Mouse (Mus musculus): ENCODE results near the gene Arl5a. TPM values are rescaled to one million over a fixed set of nuclear protein-coding genes. Genes with fewer than 3 reads are reported as not detected.
A peak's percentile ranks its signal among the peaks of the same experiment; 100 is the strongest.

The Arl5a gene
- total and polyA plus RNA-seq, 3 experiments: 12.7 to 36.8 (median 14.4) TPM

DNA sequence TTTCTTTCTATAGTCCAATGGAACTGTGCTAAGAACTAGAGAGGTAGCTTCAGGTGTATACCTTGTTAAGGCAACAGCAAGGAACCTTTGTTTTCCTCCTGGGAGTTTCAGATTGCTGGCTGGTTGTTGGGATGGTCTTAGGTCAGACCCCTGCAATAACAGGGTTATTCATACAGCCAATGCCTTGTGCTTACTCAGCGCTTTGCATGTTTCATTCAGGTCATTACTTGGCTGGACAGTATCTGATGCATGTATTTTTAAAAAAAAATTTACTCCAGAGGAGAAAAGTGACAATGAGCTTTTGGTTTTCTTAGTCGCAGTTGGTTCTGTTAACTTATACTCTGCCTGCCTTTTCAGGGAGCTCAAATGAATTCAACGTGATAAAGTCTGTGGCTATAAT is 2.7 kb upstream of the Arl5a start:
- TF ChIP-seq EP300 (IDR thresholded peaks at IDR 0.05; ENCODE audit: low read depth in 1 of 2, low read length in 2 of 2) (no peak), MAFK (IDR thresholded peaks at IDR 0.05; ENCODE audit: borderline replicate concordance, low read depth, low read length) (peak; percentile 53; the same call in 1 of the 2 replicates)
- DNase-seq (ENCODE audit: low read depth, low spot score): no peak
- Histone ChIP-seq H3K36me3 (ENCODE audit: control insufficient read depth in 1 of 2, insufficient read depth in 2 of 2, low read length in 2 of 2) (peaks cover 0 to 8% of the 10 kb centered on the region in 2 experiments; a peak in 2 of 4 replicates), H3K79me2 (ENCODE audit: control insufficient read depth, insufficient read depth, low read length, poor library complexity) (peaks cover 22% of the 10 kb centered on the region), H3K4me1 (ENCODE audit: control insufficient read depth in 1 of 2, insufficient read depth in 2 of 2, low read length in 2 of 2) (peaks cover 0 to 4% of the 10 kb centered on the region in 2 experiments; a peak in 3 of 4 replicates), H3K27ac (ENCODE audit: control insufficient read depth, low read depth, low read length) (no peak overlapping the region), H3K9me3 (replicated peaks; ENCODE audit: insufficient read depth, low read length) (no peaks in the 10 kb centered on the region), H3K4me3 (ENCODE audit: control insufficient read depth in 1 of 2, insufficient read depth in 1 of 2, low read depth in 2 of 2, low read length in 2 of 2) (no peak overlapping the region), H3K9ac (ENCODE audit: control insufficient read depth, low read depth, low read length, poor library complexity, severe bottlenecking) (no peak overlapping the region), H3K27me3 (ENCODE audit: control insufficient read depth in 1 of 2, insufficient read depth in 2 of 2, low read length in 2 of 2) (peaks cover 0 to 4% of the 10 kb centered on the region in 2 experiments; a peak in 2 of 4 replicates)

DNA sequence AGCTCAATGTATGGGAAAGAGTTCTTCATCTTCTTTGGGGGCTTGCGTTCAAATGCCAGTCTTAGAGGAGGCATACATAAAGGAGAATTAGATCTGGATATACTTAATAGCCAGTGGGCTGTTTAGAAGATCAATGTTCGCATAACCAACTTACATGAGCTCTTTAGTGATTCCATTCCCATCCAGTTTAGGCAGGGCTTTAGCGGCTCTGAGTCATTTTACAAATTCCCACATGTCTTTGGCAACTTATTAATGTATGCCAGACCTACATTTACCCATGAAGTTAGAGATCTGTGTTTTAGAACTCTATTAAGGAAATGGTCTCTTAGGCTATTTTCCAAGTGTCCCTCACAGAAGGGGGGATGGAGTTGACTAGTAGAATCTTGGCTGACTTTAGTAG is 1.3 kb upstream of the Arl5a start:
- Histone ChIP-seq H3K9ac (ENCODE audit: control insufficient read depth, low read depth, low read length, poor library complexity, severe bottlenecking) (no peak overlapping the region), H3K27me3 (ENCODE audit: control insufficient read depth in 1 of 2, insufficient read depth in 2 of 2, low read length in 2 of 2) (peaks cover 0 to 4% of the 10 kb centered on the region in 2 experiments; a peak in 2 of 4 replicates), H3K4me3 (ENCODE audit: control insufficient read depth in 1 of 2, insufficient read depth in 1 of 2, low read depth in 2 of 2, low read length in 2 of 2) (no peak overlapping the region), H3K36me3 (ENCODE audit: control insufficient read depth in 1 of 2, insufficient read depth in 2 of 2, low read length in 2 of 2) (peaks cover 0 to 9% of the 10 kb centered on the region in 2 experiments; a peak in 2 of 4 replicates), H3K27ac (ENCODE audit: control insufficient read depth, low read depth, low read length) (no peak overlapping the region), H3K4me1 (ENCODE audit: control insufficient read depth in 1 of 2, insufficient read depth in 2 of 2, low read length in 2 of 2) (peaks cover 0 to 8% of the 10 kb centered on the region in 2 experiments; a peak in 3 of 4 replicates), H3K79me2 (ENCODE audit: control insufficient read depth, insufficient read depth, low read length, poor library complexity) (peaks cover 34% of the 10 kb centered on the region), H3K9me3 (replicated peaks; ENCODE audit: insufficient read depth, low read length) (no peaks in the 10 kb centered on the region)
- DNase-seq (ENCODE audit: low read depth, low spot score): no peak
- no peak for TF ChIP-seq MXI1 (IDR thresholded peaks at IDR 0.05; ENCODE audit: low read depth, low read length)
- TF ChIP-seq NRF1 (IDR thresholded peaks at IDR 0.05; ENCODE audit: insufficient read depth, low read depth, low read length, poor library complexity, severe bottlenecking): no peak
- no peak for TF ChIP-seq MAFK (IDR thresholded peaks at IDR 0.05; ENCODE audit: borderline replicate concordance, low read depth, low read length)
- TF ChIP-seq SMC3 (IDR thresholded peaks at IDR 0.05; ENCODE audit: low read depth, low read length): no peak
- TF ChIP-seq POLR2A (IDR thresholded peaks at IDR 0.05; ENCODE audit: control insufficient read depth in 1 of 2, insufficient read depth in 1 of 2, low read depth in 1 of 2, low read length in 2 of 2, poor library complexity in 1 of 2): no peak

DNA sequence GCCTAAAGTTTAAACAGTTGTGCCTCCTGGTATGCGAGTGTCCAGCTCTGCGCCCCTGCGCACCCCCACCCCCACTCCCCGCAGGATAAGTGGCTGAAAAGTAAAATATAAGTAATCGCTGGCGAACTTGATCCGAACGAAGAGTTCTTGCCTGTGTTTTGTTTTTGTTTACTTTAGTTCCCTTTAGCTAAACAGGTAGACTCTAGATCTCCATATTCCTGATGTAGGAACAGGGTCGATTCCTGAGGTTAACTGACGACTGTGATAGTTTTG is 758 bp upstream of the Arl5a start:
- no peaks in the 10 kb centered on the region for H3K9me3 ChIP-seq (replicated peaks; ENCODE audit: insufficient read depth, low read length)
- H3K36me3 ChIP-seq (ENCODE audit: control insufficient read depth in 1 of 2, insufficient read depth in 2 of 2, low read length in 2 of 2): peaks cover 0 to 9% of the 10 kb centered on the region in 2 experiments; a peak in 2 of 4 replicates
- H3K27ac ChIP-seq (ENCODE audit: control insufficient read depth, low read depth, low read length): no peak overlapping the region
- H3K27me3 ChIP-seq (ENCODE audit: control insufficient read depth in 1 of 2, insufficient read depth in 2 of 2, low read length in 2 of 2): peaks cover 0 to 4% of the 10 kb centered on the region in 2 experiments; a peak in 2 of 4 replicates
- peaks cover 0 to 8% of the 10 kb centered on the region in 2 experiments; a peak in 3 of 4 replicates for H3K4me1 ChIP-seq (ENCODE audit: control insufficient read depth in 1 of 2, insufficient read depth in 2 of 2, low read length in 2 of 2)
- peak overlapping the region; percentile 87 to 95 for H3K4me3 ChIP-seq (ENCODE audit: control insufficient read depth in 1 of 2, insufficient read depth in 1 of 2, low read depth in 2 of 2, low read length in 2 of 2)
- TF ChIP-seq NRF1 (IDR thresholded peaks at IDR 0.05; ENCODE audit: insufficient read depth, low read depth, low read length, poor library complexity, severe bottlenecking) (no peak), MXI1 (IDR thresholded peaks at IDR 0.05; ENCODE audit: low read depth, low read length) (no peak), MYC (IDR thresholded peaks at IDR 0.05; ENCODE audit: low read depth, low read length) (no peak), SIN3A (IDR thresholded peaks at IDR 0.05; ENCODE audit: low read length) (no peak), ETS1 (IDR thresholded peaks at IDR 0.05; ENCODE audit: low read depth, low read length) (no peak), MEF2A (IDR thresholded peaks at IDR 0.05; ENCODE audit: extremely low read depth, insufficient replicate concordance, low read depth, low read length, poor library complexity, severe bottlenecking) (no peak), RCOR1 (IDR thresholded peaks at IDR 0.05; ENCODE audit: low read depth, low read length) (no peak), MAFK (IDR thresholded peaks at IDR 0.05; ENCODE audit: borderline replicate concordance, low read depth, low read length) (no peak), E2F4 (IDR thresholded peaks at IDR 0.05; ENCODE audit: borderline replicate concordance, low read depth, low read length) (no peak), GATA1 (IDR thresholded peaks at IDR 0.05; ENCODE audit: low read depth, low read length) (no peak), POLR2A (IDR thresholded peaks at IDR 0.05; ENCODE audit: control insufficient read depth in 1 of 2, insufficient read depth in 1 of 2, low read depth in 1 of 2, low read length in 2 of 2, poor library complexity in 1 of 2) (no peak), CHD1 (IDR thresholded peaks at IDR 0.05; ENCODE audit: low read depth, low read length) (no peak), CTCF (IDR thresholded peaks at IDR 0.05 in 2 of 3, conservative IDR thresholded peaks at IDR 0.05 in 1 of 3; ENCODE audit: control insufficient read depth in 1 of 3, insufficient read depth in 1 of 3, low read depth in 2 of 3, low read length in 3 of 3, poor library complexity in 1 of 3, severe bottlenecking in 1 of 3) (no peak)
- peak overlapping the region; percentile 81 for H3K9ac ChIP-seq (ENCODE audit: control insufficient read depth, low read depth, low read length, poor library complexity, severe bottlenecking)
- DNase-seq (ENCODE audit: low read depth, low spot score): no peak
- peaks cover 38% of the 10 kb centered on the region for H3K79me2 ChIP-seq (ENCODE audit: control insufficient read depth, insufficient read depth, low read length, poor library complexity)

All from MEL (cell line).